In the genomic region with DNA sequence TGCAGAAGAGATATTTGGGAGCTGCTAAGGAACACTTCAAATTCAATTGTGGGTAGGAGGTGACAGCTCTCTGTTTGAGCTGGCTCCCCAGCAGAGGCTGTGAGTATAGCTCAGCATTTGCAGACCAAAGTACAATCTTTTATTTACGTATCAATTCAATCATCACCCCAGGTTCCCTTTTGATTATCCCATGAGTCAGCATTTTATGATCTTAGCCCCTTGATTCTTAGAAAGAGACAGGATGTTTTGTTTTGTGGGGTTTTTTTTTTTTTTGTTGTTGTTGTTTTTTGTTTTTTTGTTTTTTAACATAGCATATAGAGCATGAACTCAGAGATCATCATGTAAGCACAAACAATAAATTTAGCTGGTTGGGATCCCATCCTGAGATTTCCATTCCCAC, we compare ENCODE assay signal across 25 mouse cellular contexts.
A peak's percentile ranks its signal among the peaks of the same experiment; 100 is the strongest.
DNase-seq lines count a peak whose midpoint lies in the region; ATAC-seq and TF ChIP-seq lines count a peak whose summit lies in the region.
"Had no signal": no experiment of that assay in that cellular context is flagged by ENCODE, and none has a peak within 500 bp of the region (broad histone marks: within the 10 kb centered on the region; RNA-seq: fewer than 3 reads in every experiment).

No protein-coding gene starts in this region.

- TF ChIP-seq CTCF in CH12.LX (conservative IDR thresholded peaks at IDR 0.05 in 1 of 2, IDR thresholded peaks at IDR 0.05 in 1 of 2; ENCODE audit: low read depth in 2 of 2, low read length in 2 of 2), result no peak
- TF ChIP-seq CTCF in MEL (IDR thresholded peaks at IDR 0.05 in 2 of 3, conservative IDR thresholded peaks at IDR 0.05 in 1 of 3; ENCODE audit: control insufficient read depth in 1 of 3, insufficient read depth in 1 of 3, low read depth in 2 of 3, low read length in 3 of 3, poor library complexity in 1 of 3, severe bottlenecking in 1 of 3), result no peak

- no peaks in the 10 kb centered on the region for H3K79me2 ChIP-seq in CH12.LX (replicated peaks; ENCODE audit: control insufficient read depth, extremely low read depth, insufficient read depth, poor library complexity, severe bottlenecking)
- no peaks in the 10 kb centered on the region for H3K79me2 ChIP-seq in MEL (ENCODE audit: control insufficient read depth, insufficient read depth, low read length, poor library complexity)

- H3K4me2 ChIP-seq in CH12.LX (ENCODE audit: insufficient read depth, low read depth, poor library complexity, severe bottlenecking), result no peak overlapping the region
- H3K4me2 ChIP-seq: embryonic facial prominence, embryonic 13.5 days; embryonic facial prominence, embryonic 15.5 days; forebrain, embryonic 12.5 days had no signal

- dilution Hi-C loops in CH12.LX (cut with MboI; ENCODE audit: extremely low pct_ligation_motif_present, extremely low pct_unique_long_range_greater_than_20kb, low sequenced_read_pairs), result no loop called here

- peak; percentile 78 for ATAC-seq in frontal cortex, adult (ENCODE audit: low TSS enrichment)
- ATAC-seq: CD4-positive, CD25-positive, alpha-beta regulatory T cell, adult 4 months; forebrain, embryonic 14.5 days; forebrain, embryonic 16.5 days had no signal

- H3K27ac ChIP-seq in CH12.LX (ENCODE audit: insufficient read depth, low read depth) (no peak overlapping the region), MEL (ENCODE audit: control insufficient read depth, low read depth, low read length) (no peak overlapping the region)
- H3K27ac ChIP-seq: embryonic facial prominence, embryonic 13.5 days; embryonic facial prominence, embryonic 15.5 days; forebrain, embryonic 10.5 days; forebrain, embryonic 12.5 days had no signal

- no peaks in the 10 kb centered on the region for H3K27me3 ChIP-seq in CH12.LX (replicated peaks)
- H3K27me3 ChIP-seq in MEL (ENCODE audit: control insufficient read depth in 1 of 2, insufficient read depth in 2 of 2, low read length in 2 of 2), result no peaks in the 10 kb centered on the region
- H3K27me3 ChIP-seq: embryonic facial prominence, embryonic 13.5 days; embryonic facial prominence, embryonic 15.5 days; forebrain, embryonic 12.5 days had no signal

- H3K36me3 ChIP-seq in CH12.LX (replicated peaks in 1 of 2; ENCODE audit: control insufficient read depth in 1 of 2, insufficient read depth in 1 of 2, low read length in 1 of 2) (no peaks in the 10 kb centered on the region), MEL (ENCODE audit: control insufficient read depth in 1 of 2, insufficient read depth in 2 of 2, low read length in 2 of 2) (no peaks in the 10 kb centered on the region)
- H3K36me3 ChIP-seq: embryonic facial prominence, embryonic 13.5 days; embryonic facial prominence, embryonic 15.5 days; forebrain, embryonic 10.5 days; forebrain, embryonic 12.5 days; G1E had no signal

- TF ChIP-seq POLR2A in CH12.LX (IDR thresholded peaks at IDR 0.05; ENCODE audit: low read depth, low read length), result no peak
- TF ChIP-seq POLR2A in MEL (IDR thresholded peaks at IDR 0.05; ENCODE audit: control insufficient read depth in 1 of 2, insufficient read depth in 1 of 2, low read depth in 1 of 2, low read length in 2 of 2, poor library complexity in 1 of 2), result no peak

- H3K9me3 ChIP-seq in CH12.LX (replicated peaks; ENCODE audit: low read length), result peaks cover 40% of the 10 kb centered on the region
- no peaks in the 10 kb centered on the region for H3K9me3 ChIP-seq in MEL (replicated peaks; ENCODE audit: insufficient read depth, low read length)
- H3K9me3 ChIP-seq: embryonic facial prominence, embryonic 13.5 days; embryonic facial prominence, embryonic 15.5 days; forebrain, embryonic 10.5 days; forebrain, embryonic 12.5 days; G1E had no signal

- TF ChIP-seq EP300 in CH12.LX (IDR thresholded peaks at IDR 0.05; ENCODE audit: low read length) (no peak), MEL (IDR thresholded peaks at IDR 0.05; ENCODE audit: low read depth in 1 of 2, low read length in 2 of 2) (no peak)

- H3K4me1 ChIP-seq in CH12.LX (ENCODE audit: control insufficient read depth in 1 of 2, insufficient read depth in 2 of 2) (no peaks in the 10 kb centered on the region), MEL (ENCODE audit: control insufficient read depth in 1 of 2, insufficient read depth in 2 of 2, low read length in 2 of 2) (no peaks in the 10 kb centered on the region)
- H3K4me1 ChIP-seq: embryonic facial prominence, embryonic 13.5 days; embryonic facial prominence, embryonic 15.5 days; forebrain, embryonic 10.5 days; forebrain, embryonic 12.5 days had no signal

- no peak overlapping the region for H3K4me3 ChIP-seq in CH12.LX (replicated peaks in 1 of 3; ENCODE audit: low read depth in 2 of 3, low read length in 2 of 3, poor library complexity in 1 of 3)
- no peak overlapping the region for H3K4me3 ChIP-seq in MEL (ENCODE audit: control insufficient read depth in 1 of 2, insufficient read depth in 1 of 2, low read depth in 2 of 2, low read length in 2 of 2)
- H3K4me3 ChIP-seq: embryonic facial prominence, embryonic 13.5 days; embryonic facial prominence, embryonic 15.5 days; erythroblast, embryonic 14.5 days; forebrain, embryonic 10.5 days; forebrain, embryonic 12.5 days had no signal

- no peak for TF ChIP-seq RAD21 in CH12.LX (IDR thresholded peaks at IDR 0.05; ENCODE audit: low read depth, low read length)
- no peak for TF ChIP-seq RAD21 in MEL (IDR thresholded peaks at IDR 0.05; ENCODE audit: low read depth, low read length)

- no peak overlapping the region for H3K9ac ChIP-seq in CH12.LX (ENCODE audit: insufficient read depth, low read depth)
- no peak overlapping the region for H3K9ac ChIP-seq in MEL (ENCODE audit: control insufficient read depth, low read depth, low read length, poor library complexity, severe bottlenecking)
- H3K9ac ChIP-seq: embryonic facial prominence, embryonic 13.5 days; embryonic facial prominence, embryonic 15.5 days; forebrain, embryonic 12.5 days had no signal

- in situ Hi-C loops in CH12.LX (cut with MboI; ENCODE audit: low pct_ligation_motif_present, low pct_unique_long_range_greater_than_20kb, low sequenced_read_pairs), result no loop called here

- no peak for DNase-seq in frontal cortex, postnatal 25 days (ENCODE audit: low spot score in 2 of 2)
- DNase-seq in CH12.LX (ENCODE audit: extremely low read depth), result no peak
- DNase-seq in MEL (ENCODE audit: low read depth, low spot score), result no peak
- no peak for DNase-seq in layer of hippocampus, adult 8-10 months (ENCODE audit: low spot score in 2 of 2)
- DNase-seq: adrenal gland, adult 2 months; adrenal gland, postnatal 10 days; adrenal gland, postnatal 25 days; B cell, adult 2 months; cerebellum, adult 11 months; cerebellum, adult 18-20 months; cerebellum, adult 8-10 months; cerebellum, adult 9-11 months; cerebellum, postnatal 14 days; cerebellum, postnatal 36 days; embryo, embryonic 11 days had no signal

TF ChIP-seq in CH12.LX, 34 proteins besides CTCF, POLR2A, EP300 and RAD21:
- TF ChIP-seq MAFK (IDR thresholded peaks at IDR 0.05; ENCODE audit: insufficient replicate concordance, low read length) (0 out of 2 replicates have a peak, but pooled peaks have one; percentile 20), MXI1 (IDR thresholded peaks at IDR 0.05; ENCODE audit: low read depth, low read length) (no peak)

TF ChIP-seq in MEL, 35 proteins besides CTCF, POLR2A, EP300 and RAD21:
- TF ChIP-seq JUND (IDR thresholded peaks at IDR 0.05; ENCODE audit: low read depth, low read length) (no peak), E2F4 (IDR thresholded peaks at IDR 0.05; ENCODE audit: borderline replicate concordance, low read depth, low read length) (no peak), HCFC1 (IDR thresholded peaks at IDR 0.05; ENCODE audit: low read depth, low read length) (no peak), MYC (IDR thresholded peaks at IDR 0.05; ENCODE audit: low read depth, low read length) (no peak), TAL1 (IDR thresholded peaks at IDR 0.05; ENCODE audit: low read length) (no peak), MAFK (IDR thresholded peaks at IDR 0.05; ENCODE audit: borderline replicate concordance, low read depth, low read length) (peak; percentile 57; the same call in 1 of the 2 replicates), ZC3H11A (IDR thresholded peaks at IDR 0.05; ENCODE audit: low read depth, low read length) (no peak), TCF12 (IDR thresholded peaks at IDR 0.05; ENCODE audit: low read depth, low read length) (no peak)
